Mouse (Mus musculus) stomach, embryonic 15.5 days (tissue): ENCODE measurements around the gene Rdh9. TPM values are rescaled to one million over a fixed set of nuclear protein-coding genes. Genes with fewer than 3 reads are reported as not detected.
"Not testable (repeated sequence)": the region's sequence is repeated elsewhere in the genome, so short reads cannot be mapped to it uniquely, and the experiment has no call there.

ENCODE experiments used
- ATAC-seq: fragments of 200-750 bp; cut with Nextera tagmentation; 2 replicates; pipeline ENCODE4 v1.8.0; 2017; ENCODE audit warnings: low read depth, moderate number of reproducible peaks, moderate TSS enrichment; ENCODE audit not compliant: insufficient read depth, low FRiP score
- H3K27ac ChIP-seq: fragments of 300-500 bp; sonication (generic); 2 replicates; pipeline ENCODE4 v1.5.1; 2015; ENCODE audit warnings: mild to moderate bottlenecking, inconsistent platforms
- H3K27me3 ChIP-seq: fragments of 300-500 bp; sonication (generic); replicated peaks from 2 replicates; pipeline ENCODE4 v1.6.1; 2015; ENCODE audit warnings: inconsistent platforms
- H3K36me3 ChIP-seq: fragments of 300-500 bp; sonication (generic); 2 replicates; pipeline ENCODE4 v1.6.1; 2015; ENCODE audit warnings: inconsistent platforms
- H3K4me1 ChIP-seq: fragments of 300-500 bp; sonication (generic); 2 replicates; pipeline ENCODE4 v1.6.1; 2015; ENCODE audit warnings: inconsistent platforms
- H3K4me2 ChIP-seq: fragments of 300-500 bp; sonication (generic); 2 replicates; pipeline ENCODE4 v1.6.1; 2015; ENCODE audit warnings: mild to moderate bottlenecking, inconsistent platforms
- H3K4me3 ChIP-seq: fragments of 300-500 bp; sonication (generic); replicated peaks from 2 replicates; pipeline ENCODE4 v1.5.1; 2015; ENCODE audit warnings: inconsistent platforms
- H3K9ac ChIP-seq: fragments of 300-500 bp; sonication (generic); 2 replicates; pipeline ENCODE4 v1.6.1; 2015; ENCODE audit warnings: inconsistent platforms
- H3K9me3 ChIP-seq: fragments of 300-500 bp; sonication (generic); 2 replicates; pipeline ENCODE4 v1.6.1; 2016; ENCODE audit warnings: inconsistent platforms
- WGBS: fragments of 180-500 bp; shearing (Covaris S2); methylation state at CpG from one replicate; pipeline ENCODE4 v1.1.7; 2015; 5-methylcytosine and 5-hydroxymethylcytosine counted together
- polyA plus RNA-seq: library from polyadenylated mRNA; unstranded; fragments of >200 nt; fragmentation: Nextera tagmentation; extraction: Ambion mirVana; gene quantifications from 2 replicates; pipeline ENCODE4 v1.2.1, GENCODE M21; 2015

The Rdh9 gene
- polyA plus RNA-seq, 1 experiment from 2014 or later: 0.10 TPM

DNA sequence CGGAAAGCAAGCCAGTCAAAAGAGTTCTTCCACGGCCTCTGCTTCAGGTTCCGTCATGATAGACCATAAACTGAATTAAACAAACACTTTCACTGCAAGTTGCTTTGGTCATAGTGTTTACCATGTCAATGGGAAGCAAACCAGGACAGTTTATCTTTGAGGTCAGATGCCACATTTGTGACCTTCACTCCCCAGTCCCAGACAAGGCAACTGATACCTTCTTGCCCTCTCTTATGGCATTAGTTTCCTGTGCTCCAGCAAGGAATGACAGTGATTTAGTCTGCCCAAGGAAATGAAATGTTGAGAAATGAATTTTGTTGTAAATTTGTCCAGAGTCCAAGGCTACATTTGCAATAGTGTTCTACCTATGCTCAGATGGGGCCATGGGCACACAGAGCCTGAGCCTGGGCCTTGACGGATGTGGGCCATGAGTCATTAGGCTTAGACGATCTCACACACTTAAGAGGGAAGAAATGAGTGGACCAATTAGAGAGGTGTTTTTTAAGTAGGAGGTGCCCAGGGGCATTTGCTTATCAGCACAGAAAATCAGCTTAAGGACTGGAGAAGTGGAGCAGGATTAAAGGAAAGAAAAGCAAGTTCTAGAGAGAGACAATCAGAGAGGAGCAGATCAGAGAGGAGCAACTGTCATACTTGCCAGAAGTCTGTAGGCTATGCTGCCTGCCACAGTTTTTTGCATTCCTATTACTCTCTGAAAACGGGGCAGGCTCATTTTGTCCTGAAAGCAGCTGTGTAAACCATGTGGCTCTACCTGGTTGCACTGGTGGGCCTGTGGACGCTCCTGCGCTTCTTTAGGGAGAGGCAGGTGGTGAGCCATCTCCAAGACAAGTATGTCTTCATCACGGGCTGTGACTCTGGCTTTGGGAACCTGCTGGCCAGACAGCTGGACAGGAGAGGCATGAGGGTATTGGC lies 16.7 kb upstream of the Rdh9 start, which contains the start of the genes Rdh1 and Rdh16f1:
Gene Rdh1 (plus strand): TSS at position 541 of the 930 bp plus-strand sequence.
Gene Rdh16f1 (plus strand): TSS at position 607 of the 930 bp plus-strand sequence.
- Histone ChIP-seq H3K36me3 (no peaks in the 10 kb centered on the region), H3K4me2 (no peak within 1 kb of the TSS), H3K4me1 (0 out of 2 replicates have a peak, but pooled peaks cover 6% of the 10 kb centered on the region), H3K9me3 (no peaks in the 10 kb centered on the region), H3K27ac (no peak within 1 kb of the TSS), H3K4me3 (no peak within 1 kb of the TSS), H3K27me3 (no peaks in the 10 kb centered on the region), H3K9ac (no peak within 1 kb of the TSS)
- no peak for ATAC-seq
- 57% methylated on average over 9 of the region's 9 CpGs for WGBS

DNA sequence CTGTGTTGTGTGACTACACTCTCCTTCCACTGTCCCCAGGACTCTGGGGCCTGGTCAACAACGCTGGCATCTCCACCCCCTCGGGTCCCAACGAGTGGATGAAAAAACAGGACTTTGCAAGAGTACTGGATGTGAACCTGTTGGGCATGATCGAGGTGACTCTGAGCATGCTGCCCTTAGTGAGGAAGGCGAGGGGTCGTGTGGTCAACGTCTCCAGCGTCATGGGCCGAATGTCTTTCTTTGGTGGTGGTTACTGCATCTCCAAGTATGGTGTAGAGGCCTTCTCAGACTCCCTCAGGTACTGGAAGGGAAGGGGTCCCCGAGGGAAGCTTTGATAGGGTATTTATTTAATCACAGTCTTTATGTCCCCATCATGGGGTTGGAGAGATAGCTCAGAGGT lies 13.3 kb upstream of the Rdh9 start:
- H3K27me3 ChIP-seq, H3K9ac ChIP-seq, H3K27ac ChIP-seq, ATAC-seq, H3K9me3 ChIP-seq, H3K4me3 ChIP-seq, H3K4me1 ChIP-seq, H3K36me3 ChIP-seq, H3K4me2 ChIP-seq: not testable (repeated sequence)
- WGBS: 89% methylated on average over 10 of the region's 10 CpGs

DNA sequence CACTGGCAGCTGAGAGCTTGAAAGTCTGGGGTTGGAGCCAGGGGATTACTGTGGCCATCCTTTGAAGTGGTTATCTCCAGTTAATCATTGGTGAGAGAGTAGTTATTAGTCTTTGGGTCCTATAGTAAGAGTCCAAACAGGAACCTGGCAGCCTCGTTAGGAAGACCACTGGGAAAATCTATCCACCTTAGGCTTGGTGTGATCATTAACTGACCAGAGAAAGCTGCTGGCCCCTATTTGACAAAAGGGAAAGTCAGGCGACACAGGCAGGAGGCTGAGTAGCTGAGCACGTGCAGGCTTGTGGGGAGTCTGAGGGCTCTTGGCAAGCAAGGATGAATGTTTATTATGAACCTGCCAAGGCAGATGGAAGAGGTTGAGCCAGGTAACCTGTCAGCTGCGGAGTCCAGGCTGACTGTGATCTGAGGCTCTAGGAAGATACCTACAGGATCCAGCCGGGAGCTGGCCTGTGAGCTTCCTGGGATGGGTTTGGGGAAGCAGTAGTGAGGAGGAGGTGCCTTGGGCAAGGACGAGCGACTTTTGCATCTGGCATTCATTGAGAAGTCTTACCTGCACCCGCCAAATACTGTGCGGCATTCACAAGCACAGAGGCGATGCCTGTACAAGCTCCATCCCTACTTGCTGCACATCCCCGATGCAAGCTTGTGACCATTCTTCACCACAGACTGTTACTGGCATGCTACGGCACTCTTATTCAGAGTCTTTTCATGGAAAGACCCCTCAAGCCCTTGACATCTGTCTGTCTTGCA lies 12.1 kb upstream of the Rdh9 start:
- WGBS: 45% methylated on average over 12 of the region's 12 CpGs
- no peak overlapping the region for H3K4me2 ChIP-seq
- ATAC-seq: peak; percentile 60; the same call in 1 of the 2 replicates

DNA sequence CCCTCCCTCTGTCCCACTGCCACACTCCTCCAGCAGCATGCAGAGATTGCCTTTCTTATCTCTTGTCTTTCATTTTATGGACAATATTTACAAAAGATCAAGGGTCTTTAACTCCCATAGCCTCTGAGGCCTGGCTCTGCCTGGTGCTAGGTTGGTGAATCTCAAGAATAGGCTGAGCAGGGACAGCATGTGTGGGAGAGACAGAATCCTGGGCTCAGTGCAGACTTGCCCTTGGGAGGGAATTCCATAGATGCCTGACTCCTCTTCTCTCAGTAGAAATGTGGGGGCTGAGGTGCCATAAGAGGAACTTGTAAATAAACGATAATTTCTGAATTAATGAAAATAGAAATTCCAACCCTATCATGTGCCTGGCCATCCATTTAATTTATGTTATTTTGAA lies 9.6 kb upstream of the Rdh9 start:
- no peaks in the 10 kb centered on the region for H3K36me3 ChIP-seq
- no peak for ATAC-seq
- H3K4me3 ChIP-seq: no peak overlapping the region
- no peaks in the 10 kb centered on the region for H3K9me3 ChIP-seq
- no peak overlapping the region for H3K4me2 ChIP-seq
- no peak overlapping the region for H3K27ac ChIP-seq
- H3K27me3 ChIP-seq: no peaks in the 10 kb centered on the region
- H3K9ac ChIP-seq: no peak overlapping the region
- 78% methylated on average over 1 of the region's 1 CpGs for WGBS
- H3K4me1 ChIP-seq: 0 out of 2 replicates have a peak, but pooled peaks cover 6% of the 10 kb centered on the region

More for the DNA sequence above, 12.1 kb upstream of the Rdh9 start:
- Histone ChIP-seq H3K9me3 (no peaks in the 10 kb centered on the region), H3K27me3 (no peaks in the 10 kb centered on the region), H3K36me3 (no peaks in the 10 kb centered on the region), H3K4me1 (0 out of 2 replicates have a peak, but pooled peaks cover 6% of the 10 kb centered on the region), H3K9ac (no peak overlapping the region), H3K4me3 (no peak overlapping the region), H3K27ac (no peak overlapping the region)

DNA sequence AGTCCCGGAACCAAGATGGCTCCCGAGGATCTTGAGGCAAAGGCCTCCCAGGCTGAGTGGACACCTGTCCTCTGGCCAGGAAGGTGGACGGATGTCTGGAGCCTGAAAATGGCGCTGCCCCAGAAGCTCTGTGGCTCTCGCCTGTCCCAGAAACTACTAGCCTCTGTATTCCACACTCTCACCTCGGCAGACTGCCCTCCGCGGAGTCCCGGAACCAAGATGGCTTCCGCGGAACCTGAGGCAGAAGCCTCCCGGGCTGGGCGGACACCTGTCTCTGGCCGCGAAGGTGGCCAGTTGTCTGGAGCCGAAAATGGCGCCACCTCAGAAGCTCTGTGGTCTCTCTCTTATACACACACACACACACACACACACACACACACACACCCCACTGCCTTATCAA lies 6.1 kb downstream of the Rdh9 start:
- not testable (repeated sequence) for H3K9me3 ChIP-seq, H3K4me1 ChIP-seq, H3K4me3 ChIP-seq, ATAC-seq, H3K4me2 ChIP-seq, H3K36me3 ChIP-seq, H3K27ac ChIP-seq, H3K27me3 ChIP-seq, H3K9ac ChIP-seq
- WGBS: 94% methylated on average over 17 of the region's 17 CpGs

DNA sequence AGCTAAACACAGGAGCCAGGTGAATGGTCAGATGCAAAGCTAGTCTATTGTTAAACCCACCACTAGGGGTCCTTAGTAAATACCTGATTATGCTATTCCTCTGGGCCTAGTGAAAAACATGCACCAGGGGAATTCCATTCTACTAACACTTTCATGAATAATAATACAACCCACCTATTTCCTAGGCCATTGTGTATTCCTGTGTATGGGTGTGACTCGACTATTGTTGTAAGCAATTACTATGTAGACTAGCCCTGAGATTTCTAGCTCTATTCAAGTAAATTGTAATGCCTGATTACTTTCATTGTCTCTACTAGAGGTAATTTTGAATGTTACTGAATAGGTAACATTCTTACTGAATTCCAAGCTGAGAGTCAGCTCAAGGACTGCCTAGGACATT lies 9.2 kb downstream of the Rdh9 start:
- ATAC-seq, H3K4me2 ChIP-seq, H3K4me1 ChIP-seq, H3K27me3 ChIP-seq, H3K4me3 ChIP-seq, H3K27ac ChIP-seq, H3K9me3 ChIP-seq, H3K9ac ChIP-seq, H3K36me3 ChIP-seq: not testable (repeated sequence)
- 84% methylated on average over 1 of the region's 1 CpGs for WGBS

DNA sequence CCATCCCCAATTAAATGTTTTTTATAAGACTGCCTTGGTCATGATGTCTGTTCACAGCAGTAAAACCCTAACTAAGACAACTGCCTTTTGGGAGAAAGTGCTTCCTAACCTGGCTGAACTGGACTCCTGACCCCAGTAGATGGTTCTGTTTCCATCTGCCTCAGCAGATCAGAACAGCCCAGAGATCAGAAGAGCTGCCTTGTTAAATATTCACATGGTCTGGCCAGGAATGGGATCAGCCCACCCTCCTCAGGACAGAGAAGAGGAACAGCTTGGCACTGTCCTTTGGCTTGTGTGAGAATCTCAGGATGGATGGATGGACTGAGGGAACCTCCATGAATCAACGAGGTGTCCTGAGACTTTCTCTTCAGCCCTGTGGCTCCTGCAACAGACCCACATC lies 23.1 kb downstream of the Rdh9 start:
- H3K4me3 ChIP-seq: no peak overlapping the region
- no peaks in the 10 kb centered on the region for H3K9me3 ChIP-seq
- WGBS: 69% methylated on average over 1 of the region's 1 CpGs
- no peaks in the 10 kb centered on the region for H3K36me3 ChIP-seq
- no peak overlapping the region for H3K9ac ChIP-seq
- H3K27me3 ChIP-seq: no peaks in the 10 kb centered on the region
- no peaks in the 10 kb centered on the region for H3K4me1 ChIP-seq
- H3K27ac ChIP-seq: no peak overlapping the region
- ATAC-seq: no peak
- no peak overlapping the region for H3K4me2 ChIP-seq

DNA sequence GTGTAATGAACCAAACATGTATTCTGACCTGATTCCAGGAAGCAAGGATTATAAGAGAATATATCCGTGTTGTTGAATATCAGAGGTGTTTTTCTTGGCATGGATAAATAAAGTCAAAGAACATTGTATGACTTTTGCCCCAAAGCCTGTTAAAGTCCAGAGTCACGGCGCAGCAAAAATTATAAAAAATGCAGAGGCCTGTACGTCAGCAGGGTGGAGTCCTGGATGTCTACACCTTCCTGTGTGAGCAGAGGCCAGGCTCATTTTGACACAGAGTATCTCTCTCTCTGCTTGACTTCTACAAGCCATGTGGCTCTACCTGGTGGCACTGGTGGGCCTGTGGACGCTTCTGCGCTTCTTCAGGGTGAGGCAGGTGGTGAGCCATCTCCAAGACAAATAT lies 24.7 kb downstream of the Rdh9 start, which contains the start of gene Rdh16:
Gene Rdh16 (plus strand): TSS at position 262 of the 400 bp plus-strand sequence.
- ATAC-seq: no peak

DNA sequence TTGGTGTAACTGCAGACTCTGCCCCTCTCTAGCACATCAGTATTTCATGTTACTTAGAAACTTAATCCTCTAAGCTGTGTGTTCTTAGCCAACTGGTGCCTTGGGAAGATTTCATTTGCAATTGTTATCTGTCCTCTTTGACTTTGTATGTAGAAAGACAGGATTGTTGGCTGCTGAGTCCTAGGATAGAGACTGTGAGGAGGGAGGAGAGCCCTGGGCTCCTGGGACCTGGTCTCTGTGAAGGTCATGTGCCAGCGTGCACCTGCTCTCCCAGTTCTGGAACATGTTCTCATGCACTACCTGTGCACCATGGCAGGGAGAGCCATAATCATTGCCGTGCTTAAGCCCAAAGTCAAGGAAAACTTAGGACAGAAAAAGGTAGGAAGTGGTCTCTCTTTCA lies 25.4 kb downstream of the Rdh9 start:
- H3K27ac ChIP-seq: no peak overlapping the region
- ATAC-seq: no peak
- WGBS: 77% methylated on average over 2 of the region's 2 CpGs

More for the DNA sequence above, 24.7 kb downstream of the Rdh9 start, which contains the start of gene Rdh16:
- Histone ChIP-seq H3K4me1 (no peaks in the 10 kb centered on the region), H3K27ac (no peak within 1 kb of the TSS), H3K4me2 (no peak within 1 kb of the TSS), H3K27me3 (no peaks in the 10 kb centered on the region), H3K9ac (no peak within 1 kb of the TSS), H3K4me3 (no peak within 1 kb of the TSS), H3K36me3 (no peaks in the 10 kb centered on the region), H3K9me3 (no peaks in the 10 kb centered on the region)
- 85% methylated on average over 6 of the region's 6 CpGs for WGBS

DNA sequence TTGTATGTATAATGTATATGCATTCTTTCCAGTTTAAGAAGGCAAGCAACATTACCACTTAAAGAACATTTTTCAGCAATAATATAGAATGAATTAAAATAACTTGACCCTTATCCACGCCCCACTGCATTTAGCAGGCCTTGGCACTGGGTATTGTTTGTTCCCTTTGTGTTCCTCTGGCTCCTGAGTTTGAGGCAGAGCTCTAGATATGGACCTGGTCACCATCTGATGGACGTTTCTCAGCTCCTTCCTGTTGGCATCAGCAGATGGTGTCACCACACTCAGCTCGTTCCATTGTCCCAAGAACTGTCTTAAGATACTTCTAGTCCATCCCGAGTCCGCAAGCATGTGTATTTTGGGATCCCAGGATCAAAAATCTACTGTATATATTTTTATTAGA lies 26.1 kb downstream of the Rdh9 start:
- no peak overlapping the region for H3K4me3 ChIP-seq
- 76% methylated on average over 5 of the region's 5 CpGs for WGBS
- H3K9me3 ChIP-seq: no peaks in the 10 kb centered on the region

More for the DNA sequence above, 25.4 kb downstream of the Rdh9 start:
- no peak overlapping the region for H3K4me2 ChIP-seq
- no peaks in the 10 kb centered on the region for H3K9me3 ChIP-seq
- no peak overlapping the region for H3K9ac ChIP-seq
- no peaks in the 10 kb centered on the region for H3K27me3 ChIP-seq
- no peaks in the 10 kb centered on the region for H3K36me3 ChIP-seq
- H3K4me1 ChIP-seq: no peaks in the 10 kb centered on the region
- no peak overlapping the region for H3K4me3 ChIP-seq

DNA sequence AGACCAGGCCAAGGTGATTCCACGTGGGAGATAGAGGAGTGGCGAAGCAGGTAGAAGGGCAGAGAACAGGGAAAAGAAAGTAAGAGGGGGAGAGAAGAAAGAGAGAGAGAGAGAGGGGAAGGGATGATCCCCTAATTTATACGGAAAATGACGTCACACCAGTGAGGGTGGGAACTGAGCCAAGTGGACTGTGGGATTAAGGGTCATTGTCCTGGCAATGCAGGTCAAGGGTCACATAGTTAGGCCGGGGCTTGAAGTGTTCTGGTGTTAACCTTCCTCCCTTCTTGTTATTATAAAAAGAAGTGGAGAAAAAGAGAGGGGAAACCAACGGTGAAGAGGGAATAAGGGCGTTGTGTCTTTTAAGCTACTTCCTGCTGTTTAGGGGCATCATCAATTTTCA lies 28.2 kb downstream of the Rdh9 start:
- Histone ChIP-seq H3K4me3 (no peak overlapping the region), H3K36me3 (no peaks in the 10 kb centered on the region), H3K27ac (no peak overlapping the region), H3K4me1 (no peaks in the 10 kb centered on the region), H3K9ac (no peak overlapping the region), H3K27me3 (no peaks in the 10 kb centered on the region), H3K4me2 (no peak overlapping the region), H3K9me3 (no peaks in the 10 kb centered on the region)
- 57% methylated on average over 7 of the region's 7 CpGs for WGBS
- no peak for ATAC-seq

More for the DNA sequence above, 26.1 kb downstream of the Rdh9 start:
- Histone ChIP-seq H3K4me1 (no peaks in the 10 kb centered on the region), H3K36me3 (no peaks in the 10 kb centered on the region), H3K4me2 (no peak overlapping the region), H3K27me3 (no peaks in the 10 kb centered on the region), H3K9ac (no peak overlapping the region), H3K27ac (no peak overlapping the region)
- ATAC-seq: no peak

DNA sequence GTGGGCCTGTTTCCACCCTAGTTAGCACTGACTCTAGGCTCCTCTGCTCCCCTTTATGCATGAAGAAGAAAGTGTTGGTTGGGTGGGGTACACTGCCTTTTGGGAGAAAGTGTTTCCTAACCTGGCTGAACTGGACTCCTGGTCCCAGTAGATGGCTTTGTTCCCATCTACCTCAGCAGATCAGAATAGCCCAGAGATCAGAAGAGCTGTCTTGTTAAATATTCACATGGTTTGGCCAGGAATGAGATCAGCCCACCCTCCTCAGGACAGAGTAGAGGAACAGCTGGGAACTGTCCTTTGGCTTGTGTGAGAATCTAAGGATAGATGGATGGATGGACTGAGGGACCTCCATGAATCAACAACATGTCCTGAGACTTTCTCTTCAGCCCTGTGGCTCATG lies 39.7 kb downstream of the Rdh9 start:
- Histone ChIP-seq H3K4me1 (no peaks in the 10 kb centered on the region), H3K27me3 (no peaks in the 10 kb centered on the region), H3K9me3 (no peaks in the 10 kb centered on the region), H3K27ac (no peak overlapping the region), H3K36me3 (no peaks in the 10 kb centered on the region), H3K4me3 (no peak overlapping the region), H3K9ac (no peak overlapping the region), H3K4me2 (no peak overlapping the region)
- no peak for ATAC-seq
